Mouse (Mus musculus) layer of hippocampus, adult 9-10 months (tissue): Measurements from ENCODE around the gene Man2a2.

Source experiments
- DNase-seq: peaks from one replicate; pipeline ENCODE4 v3.0.0; 2022; ENCODE audit warnings: low spot score

Man2a2 gene

GRCm38 (mm10) chr7:80369461-80369860, 1.7 kb downstream of the Man2a2 start:
- DNase-seq, result no peak

- DNase-seq, result no peak
Measured at GRCm38 (mm10) chr7:80368635-80369421, 2.3 kb downstream of the Man2a2 start.

GRCm38 (mm10) chr7:80368009-80368408, 3.2 kb downstream of the Man2a2 start:
- no peak for DNase-seq

GRCm38 (mm10) chr7:80367232-80367631, 3.9 kb downstream of the Man2a2 start:
- no peak for DNase-seq

- DNase-seq, result no peak
Measured at GRCm38 (mm10) chr7:80365759-80366158, 5.4 kb downstream of the Man2a2 start.

- no peak for DNase-seq
Measured at GRCm38 (mm10) chr7:80360435-80360834, 10.7 kb downstream of the Man2a2 start.

GRCm38 (mm10) chr7:80358039-80358438, 13.1 kb downstream of the Man2a2 start:
- no peak for DNase-seq

GRCm38 (mm10) chr7:80357156-80357555, 14.0 kb downstream of the Man2a2 start:
- no peak for DNase-seq

- no peak for DNase-seq
Measured at GRCm38 (mm10) chr7:80356351-80356750, 14.8 kb downstream of the Man2a2 start.

GRCm38 (mm10) chr7:80352920-80353319, 18.3 kb downstream of the Man2a2 start:
- no peak for DNase-seq

- DNase-seq, result no peak
Measured at GRCm38 (mm10) chr7:80350808-80351207, 20.4 kb downstream of the Man2a2 start.

- DNase-seq, result no peak
Measured at GRCm38 (mm10) chr7:80347670-80348586, 23.2 kb downstream of the Man2a2 start.

GRCm38 (mm10) chr7:80346830-80347229, 24.3 kb downstream of the Man2a2 start:
- DNase-seq, result no peak

GRCm38 (mm10) chr7:80346173-80346572, 25.0 kb downstream of the Man2a2 start:
- no peak for DNase-seq

GRCm38 (mm10) chr7:80343270-80344018, 27.7 kb downstream of the Man2a2 start:
- no peak for DNase-seq

GRCm38 (mm10) chr7:80342858-80343257, 28.3 kb downstream of the Man2a2 start, which contains the start of gene Hddc3:
TSS of gene Hddc3 (plus strand) at chr7:80343104.
- peak; percentile 95 for DNase-seq

GRCm38 (mm10) chr7:80341793-80342192, 29.4 kb downstream of the Man2a2 start:
- DNase-seq, result no peak

GRCm38 (mm10) chr7:80340793-80341192, 30.4 kb downstream of the Man2a2 start, which contains the start of gene Unc45a:
TSS of gene Unc45a (minus strand) at chr7:80341005.
- peak; percentile 44 for DNase-seq

- DNase-seq, result peak; percentile 98
Measured at GRCm38 (mm10) chr7:80339793-80340628, 31.2 kb downstream of the Man2a2 start.

GRCm38 (mm10) chr7:80339371-80339770, 31.8 kb downstream of the Man2a2 start:
- DNase-seq, result no peak

GRCm38 (mm10) chr7:80336932-80337331, 34.2 kb downstream of the Man2a2 start:
- no peak for DNase-seq
